Mouse (Mus musculus) spleen, adult 2 months (tissue): ENCODE data around the gene Rpf1. TPM values are rescaled to one million over a fixed set of nuclear protein-coding genes. Genes with fewer than 3 reads are reported as not detected.
A peak's percentile ranks its signal among the peaks of the same experiment; 100 is the strongest.

Experiments
- DNase-seq, 2 experiments: peaks; one replicate each; pipeline versions ENCODE4 v3.0.0 to v3.0.0-alpha.2; 2012 to 2021; ENCODE audit warnings: low spot score in 2 of 2, low read depth in 1 of 2
- H3K27ac ChIP-seq: fragments of 200-500 bp; 2 replicates; pipeline ENCODE4 v1.5.1; 2012; ENCODE audit warnings: low read length, inconsistent platforms; ENCODE audit not compliant: insufficient read depth
- H3K27me3 ChIP-seq: fragments of 200-500 bp; 2 replicates; pipeline ENCODE4 v1.6.1; 2012; ENCODE audit warnings: mild to moderate bottlenecking, moderate library complexity, low read length, inconsistent platforms; ENCODE audit not compliant: control insufficient read depth, insufficient read depth
- H3K36me3 ChIP-seq: fragments of 200-500 bp; 2 replicates; pipeline ENCODE4 v1.6.1; 2012; ENCODE audit warnings: mild to moderate bottlenecking, low read length, inconsistent platforms; ENCODE audit not compliant: control insufficient read depth, insufficient read depth
- H3K4me1 ChIP-seq: fragments of 200-500 bp; 2 replicates; pipeline ENCODE4 v1.6.1; 2011; ENCODE audit warnings: inconsistent platforms; ENCODE audit not compliant: control insufficient read depth, insufficient read depth, insufficient read length
- H3K4me3 ChIP-seq: fragments of 200-500 bp; 2 replicates; pipeline ENCODE4 v1.5.1; 2011; ENCODE audit warnings: mild to moderate bottlenecking, inconsistent platforms; ENCODE audit not compliant: insufficient read depth, insufficient read length; ENCODE audit errors: extremely low read depth
- CTCF ChIP-seq: fragments of 200-500 bp; IDR thresholded peaks from 2 replicates; pipeline ENCODE4 v1.5.1; 2011; ENCODE audit warnings: mild to moderate bottlenecking, inconsistent platforms; ENCODE audit not compliant: insufficient read depth, insufficient read length, insufficient replicate concordance; ENCODE audit errors: extremely low read depth
- POLR2A ChIP-seq: fragments of 200-500 bp; IDR thresholded peaks from 2 replicates; pipeline ENCODE4 v1.6.1; 2011; ENCODE audit warnings: low read depth, low read length, inconsistent platforms
- WGBS: fragments of 180-500 bp; shearing (Covaris S2); methylation state at CpG from one replicate; pipeline ENCODE4 v1.1.7; 2018; 5-methylcytosine and 5-hydroxymethylcytosine counted together
- polyA plus RNA-seq: library from polyadenylated mRNA; depleted of rRNA; stranded (reverse); fragments of >200 nt; gene quantifications from 2 replicates; pipeline ENCODE4 v1.2.3, GENCODE M21; 2012

Gene Rpf1
- polyA plus RNA-seq, 1 experiment, result 6.7 TPM

- no peaks in the 10 kb centered on the region for H3K36me3 ChIP-seq
- 33% methylated on average over 4 of the region's 4 CpGs for WGBS
- H3K27me3 ChIP-seq, result no peaks in the 10 kb centered on the region
- H3K27ac ChIP-seq, result no peak overlapping the region
- H3K4me1 ChIP-seq, result no peaks in the 10 kb centered on the region
- no peak overlapping the region for H3K4me3 ChIP-seq
- TF ChIP-seq POLR2A (no peak), CTCF (no peak)
- DNase-seq, result no peak
Measured at GRCm38 (mm10) chr3:146540521-146541273, 19.5 kb upstream of the Rpf1 start.

GRCm38 (mm10) chr3:146534986-146535385 is 13.8 kb upstream of the Rpf1 start:
- no peaks in the 10 kb centered on the region for H3K36me3 ChIP-seq
- H3K4me1 ChIP-seq, result no peaks in the 10 kb centered on the region
- no peak overlapping the region for H3K27ac ChIP-seq
- no peak for DNase-seq
- no peak overlapping the region for H3K4me3 ChIP-seq
- 82% methylated on average over 6 of the region's 6 CpGs for WGBS
- TF ChIP-seq CTCF, result no peak
- no peak for TF ChIP-seq POLR2A
- no peaks in the 10 kb centered on the region for H3K27me3 ChIP-seq

GRCm38 (mm10) chr3:146528335-146528734 is 7.1 kb upstream of the Rpf1 start:
- Histone ChIP-seq H3K27me3 (no peaks in the 10 kb centered on the region; the same call in 1 of the 2 replicates), H3K27ac (no peak overlapping the region), H3K36me3 (no peaks in the 10 kb centered on the region), H3K4me1 (no peaks in the 10 kb centered on the region), H3K4me3 (no peak overlapping the region)
- no peak for DNase-seq
- WGBS, result 65% methylated on average over 2 of the region's 2 CpGs
- no peak for TF ChIP-seq CTCF
- no peak for TF ChIP-seq POLR2A

DNA sequence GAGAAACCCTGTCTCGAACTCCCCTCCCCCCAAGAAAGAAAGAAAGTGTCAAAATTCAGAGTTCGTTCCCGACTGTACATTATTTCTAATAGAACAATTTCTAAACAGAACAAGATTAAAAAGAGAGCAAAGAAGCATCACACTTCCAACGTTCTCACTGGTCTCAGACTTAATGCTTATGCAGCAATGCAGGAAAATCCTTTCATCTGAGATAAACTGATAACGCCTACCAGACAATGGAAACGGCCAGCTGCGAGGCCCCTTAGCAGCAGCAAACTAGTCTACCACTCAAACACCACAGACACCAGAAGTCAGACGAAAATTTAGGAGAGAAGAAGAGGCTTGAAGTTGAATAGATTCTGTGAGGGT is 407 bp upstream of the Rpf1 start:
- DNase-seq, result no peak
- peak overlapping the region; percentile 99 for H3K27ac ChIP-seq
- TF ChIP-seq CTCF (no peak), POLR2A (no peak)
- H3K4me1 ChIP-seq, result no peaks in the 10 kb centered on the region; the same call in 1 of the 2 replicates
- 25% methylated on average over 8 of the region's 8 CpGs for WGBS
- no peaks in the 10 kb centered on the region; the same call in 1 of the 2 replicates for H3K27me3 ChIP-seq
- H3K36me3 ChIP-seq, result peaks cover 7% of the 10 kb centered on the region
- peak overlapping the region; percentile 94 for H3K4me3 ChIP-seq

GRCm38 (mm10) chr3:146520226-146520797 is 917 bp downstream of the Rpf1 start:
- Histone ChIP-seq H3K4me3 (peak overlapping the region; percentile 94), H3K36me3 (peaks cover 7% of the 10 kb centered on the region), H3K27me3 (no peaks in the 10 kb centered on the region), H3K4me1 (no peaks in the 10 kb centered on the region; the same call in 1 of the 2 replicates), H3K27ac (peak overlapping the region; percentile 34; the same call in 1 of the 2 replicates)
- TF ChIP-seq CTCF (no peak), POLR2A (no peak)
- no peak for DNase-seq
- 46% methylated on average over 5 of the region's 5 CpGs for WGBS

- no peak for DNase-seq
- WGBS, result 97% methylated on average over 7 of the region's 7 CpGs
- peaks cover 34% of the 10 kb centered on the region for H3K36me3 ChIP-seq
Measured at GRCm38 (mm10) chr3:146506711-146507110, 14.5 kb downstream of the Rpf1 start.

DNA sequence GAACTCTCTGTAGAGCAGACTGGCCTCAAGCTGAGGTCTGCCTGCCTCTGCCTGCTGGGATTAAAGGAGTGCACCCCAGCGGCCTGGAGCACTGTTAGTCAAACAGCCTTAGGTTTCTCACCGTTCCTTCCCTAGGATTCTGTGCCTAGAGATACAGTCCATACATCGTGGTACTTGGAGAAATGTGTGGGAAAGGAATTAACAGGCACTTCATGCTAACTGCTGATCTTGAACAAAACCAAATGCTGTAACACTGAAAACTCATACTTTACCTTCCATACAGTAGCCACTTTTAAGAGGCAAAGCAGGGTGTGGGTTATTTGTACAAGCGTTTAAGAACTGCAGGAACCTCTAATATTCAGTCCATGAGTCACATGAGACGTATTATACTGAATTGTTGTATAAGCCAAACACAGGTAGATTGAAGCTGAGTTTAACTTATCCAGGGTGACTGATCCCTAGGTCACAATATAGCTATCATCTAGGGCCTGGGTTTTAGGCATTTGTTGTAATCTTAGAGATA is 19.6 kb downstream of the Rpf1 start:
- H3K36me3 ChIP-seq, result peaks cover 16% of the 10 kb centered on the region
- no peak overlapping the region; the same call in 1 of the 2 replicates for H3K4me3 ChIP-seq
- TF ChIP-seq CTCF (no peak), POLR2A (no peak)
- no peak overlapping the region for H3K27ac ChIP-seq
- no peak for DNase-seq
- peaks cover 7% of the 10 kb centered on the region for H3K4me1 ChIP-seq
- no peaks in the 10 kb centered on the region for H3K27me3 ChIP-seq
- WGBS, result 75% methylated on average over 5 of the region's 5 CpGs

More at GRCm38 (mm10) chr3:146506711-146507110, 14.5 kb downstream of the Rpf1 start:
- Histone ChIP-seq H3K4me1 (no peaks in the 10 kb centered on the region; the same call in 1 of the 2 replicates), H3K27ac (no peak overlapping the region), H3K4me3 (no peak overlapping the region), H3K27me3 (no peaks in the 10 kb centered on the region)
- TF ChIP-seq CTCF (no peak), POLR2A (no peak)
